Mouse (Mus musculus) urinary bladder, postnatal 10 days (tissue): ENCODE results near the gene Trmt44.

Source experiments
- DNase-seq: peaks from one replicate; pipeline ENCODE4 v3.0.0; 2022; ENCODE audit warnings: low spot score

Gene Trmt44

GRCm38 (mm10) chr5:35574653-35575599, at the start of gene Trmt44:
TSS of gene Trmt44 (minus strand) at chr5:35575070.
- peak; percentile 68 for DNase-seq

- DNase-seq, result no peak
These were observed 49.0 kb upstream of the Trmt44 start for GRCm38 (mm10) chr5:35623831-35624230.

- no peak for DNase-seq
These were observed 46.2 kb upstream of the Trmt44 start for GRCm38 (mm10) chr5:35621114-35621513.

GRCm38 (mm10) chr5:35616943-35617342, 42.1 kb upstream of the Trmt44 start:
- DNase-seq, result no peak

- no peak for DNase-seq
These were observed 37.9 kb upstream of the Trmt44 start for GRCm38 (mm10) chr5:35612722-35613121.

- DNase-seq, result no peak
These were observed 37.0 kb upstream of the Trmt44 start for GRCm38 (mm10) chr5:35611900-35612299.

GRCm38 (mm10) chr5:35611170-35611569, 36.3 kb upstream of the Trmt44 start:
- no peak for DNase-seq

GRCm38 (mm10) chr5:35610381-35610780, 35.5 kb upstream of the Trmt44 start:
- DNase-seq, result no peak

- no peak for DNase-seq
These were observed 35.1 kb upstream of the Trmt44 start for GRCm38 (mm10) chr5:35609971-35610370.

- DNase-seq, result no peak
These were observed 34.5 kb upstream of the Trmt44 start for GRCm38 (mm10) chr5:35609381-35609780.

- no peak for DNase-seq
These were observed 33.7 kb upstream of the Trmt44 start for GRCm38 (mm10) chr5:35608559-35608958.

GRCm38 (mm10) chr5:35607784-35608183, 32.9 kb upstream of the Trmt44 start:
- no peak for DNase-seq

- no peak for DNase-seq
These were observed 31.9 kb upstream of the Trmt44 start for GRCm38 (mm10) chr5:35606800-35607199.

GRCm38 (mm10) chr5:35605355-35605754, 30.5 kb upstream of the Trmt44 start:
- DNase-seq, result no peak

- no peak for DNase-seq
These were observed 26.7 kb upstream of the Trmt44 start for GRCm38 (mm10) chr5:35601526-35601925.

GRCm38 (mm10) chr5:35600233-35600632, 25.4 kb upstream of the Trmt44 start:
- no peak for DNase-seq

- DNase-seq, result no peak
These were observed 21.6 kb upstream of the Trmt44 start for GRCm38 (mm10) chr5:35596169-35597160.

GRCm38 (mm10) chr5:35595706-35596105, 20.8 kb upstream of the Trmt44 start:
- no peak for DNase-seq

GRCm38 (mm10) chr5:35594768-35595167, 19.9 kb upstream of the Trmt44 start:
- DNase-seq, result no peak

GRCm38 (mm10) chr5:35593272-35593671, 18.4 kb upstream of the Trmt44 start:
- no peak for DNase-seq

GRCm38 (mm10) chr5:35592824-35593223, 18.0 kb upstream of the Trmt44 start:
- no peak for DNase-seq

GRCm38 (mm10) chr5:35592081-35592736, 17.3 kb upstream of the Trmt44 start:
- DNase-seq, result no peak
